In genomic region chr6:127271418-127271817, GRCm38 (mm10) we compare ENCODE assay signal across 31 mouse cellular contexts.
DNase-seq lines count a peak whose midpoint lies in the region; ATAC-seq and TF ChIP-seq lines count a peak whose summit lies in the region.
"Had no signal": no experiment of that assay in that cellular context is flagged by ENCODE, and none has a peak within 500 bp of the region (broad histone marks: within the 10 kb centered on the region; RNA-seq: fewer than 3 reads in every experiment).

No protein-coding gene starts in this region.

- H3K4me2 ChIP-seq in liver, postnatal 0 days (ENCODE audit: low read depth, low read length) = no peak overlapping the region
- H3K4me2 ChIP-seq: embryonic facial prominence, embryonic 13.5 days; forebrain, embryonic 15.5 days; heart, embryonic 13.5 days; limb, embryonic 12.5 days; liver, embryonic 12.5 days; neural tube, embryonic 12.5 days had no signal

- peaks cover 8% of the 10 kb centered on the region; the same call in 1 of the 2 replicates for H3K27me3 ChIP-seq in liver, postnatal 0 days (ENCODE audit: insufficient read depth, low read length)
- H3K27me3 ChIP-seq: embryonic facial prominence, embryonic 13.5 days; forebrain, embryonic 15.5 days; neural tube, embryonic 12.5 days had no signal

- peak; percentile 25; the same call in 1 of the 2 replicates for TF ChIP-seq CTCF in liver, postnatal 0 days (IDR thresholded peaks at IDR 0.05; ENCODE audit: low read depth)

- no peaks in the 10 kb centered on the region for H3K9me3 ChIP-seq in liver, postnatal 0 days (ENCODE audit: low read length)
- H3K9me3 ChIP-seq: embryonic facial prominence, embryonic 13.5 days; forebrain, embryonic 15.5 days; heart, embryonic 13.5 days; liver, embryonic 12.5 days; neural tube, embryonic 12.5 days had no signal

- H3K4me3 ChIP-seq in liver, postnatal 0 days (ENCODE audit: low read depth, low read length) = no peak overlapping the region
- H3K4me3 ChIP-seq: embryonic facial prominence, embryonic 13.5 days; forebrain, embryonic 10.5 days; forebrain, embryonic 15.5 days; gastrocnemius, adult 2 months; heart, embryonic 13.5 days; left cerebral cortex, adult 2 months; limb, embryonic 12.5 days; liver, embryonic 12.5 days; midbrain, embryonic 10.5 days; myocyte; neural tube, embryonic 12.5 days had no signal

- WGBS in liver, postnatal 0 days (ENCODE audit: insufficient replicate concordance) = 84% methylated on average over 3 of the region's 3 CpGs

- no peak overlapping the region for H3K27ac ChIP-seq in liver, postnatal 0 days (ENCODE audit: low read depth)
- H3K27ac ChIP-seq: embryonic facial prominence, embryonic 13.5 days; forebrain, embryonic 15.5 days; gastrocnemius, adult 2 months; heart, embryonic 13.5 days; hindbrain, postnatal 0 days; left cerebral cortex, adult 2 months; limb, embryonic 12.5 days; liver, embryonic 12.5 days; neural tube, embryonic 12.5 days had no signal

- ATAC-seq in CD4-positive, CD25-positive, alpha-beta regulatory T cell, adult 4 months = no peak
- ATAC-seq in liver, postnatal 0 days = no peak
- ATAC-seq: forebrain, embryonic 15.5 days; hindbrain, postnatal 0 days; liver, embryonic 12.5 days had no signal

- H3K36me3 ChIP-seq in liver, postnatal 0 days (replicated peaks; ENCODE audit: insufficient read depth, low read length) = no peaks in the 10 kb centered on the region
- H3K36me3 ChIP-seq: embryonic facial prominence, embryonic 13.5 days; forebrain, embryonic 10.5 days; forebrain, embryonic 15.5 days; heart, embryonic 13.5 days; limb, embryonic 12.5 days; liver, embryonic 12.5 days; midbrain, embryonic 10.5 days; neural tube, embryonic 12.5 days had no signal

- DNase-seq in CD4-positive, CD25-positive, alpha-beta regulatory T cell, adult 2 months (ENCODE audit: low read depth, low spot score) = peak; percentile 40
- DNase-seq in liver, postnatal 0 days = no peak
- no peak for DNase-seq in liver
- peak; percentile 52 for DNase-seq in ES-CJ7 (ENCODE audit: low read depth, low spot score)
- DNase-seq in induced T-regulatory cell, adult 2 months (ENCODE audit: low read depth) = peak; percentile 46
- DNase-seq in gastrocnemius, adult 8-10 months (ENCODE audit: low spot score in 2 of 2) = no peak
- DNase-seq in spleen, postnatal 14 days (ENCODE audit: low spot score in 2 of 2) = no peak
- DNase-seq: adrenal gland, postnatal 25 days; cerebellum, adult 18-20 months; cerebellum, postnatal 10 days; gastrocnemius, adult 2 months; heart, postnatal 14 days; kidney, adult 11 months; kidney, postnatal 14 days; lung, adult 2 months; right cerebral cortex, adult 18-20 months; spleen, adult 18-20 months; thymus, adult 2 months; thymus, postnatal 4 days had no signal

- H3K9ac ChIP-seq in liver, postnatal 0 days (replicated peaks) = no peak overlapping the region
- H3K9ac ChIP-seq: embryonic facial prominence, embryonic 13.5 days; forebrain, embryonic 15.5 days; heart, embryonic 13.5 days; limb, embryonic 12.5 days; liver, embryonic 12.5 days; neural tube, embryonic 12.5 days had no signal

- no peak for TF ChIP-seq EP300 in liver, postnatal 0 days (IDR thresholded peaks at IDR 0.05; ENCODE audit: low read depth)

- H3K4me1 ChIP-seq in liver, postnatal 0 days (ENCODE audit: insufficient read depth) = peaks cover 7% of the 10 kb centered on the region

Comparison
In these comparisons a context has a peak if more than half of its experiments do, and no peak if none do; other contexts are left out.
1. DNase-seq: peak in CD4-positive, CD25-positive, alpha-beta regulatory T cell, adult 2 months (single experiment), ES-CJ7 (single experiment) and induced T-regulatory cell, adult 2 months (single experiment); none in liver, postnatal 0 days (single experiment), liver (single experiment), gastrocnemius, adult 8-10 months (0 of 2) and spleen, postnatal 14 days (0 of 2).